Mouse (Mus musculus) heart, postnatal 0 days (tissue): Measurements from ENCODE around the gene Ms4a8a. TPM values are rescaled to one million over a fixed set of nuclear protein-coding genes. Genes with fewer than 3 reads are reported as not detected.

ENCODE experiments used
- ATAC-seq: fragments of 200-750 bp; cut with Nextera tagmentation; 2 replicates; pipeline ENCODE4 v1.8.0; 2017; ENCODE audit warnings: low read depth, moderate number of reproducible peaks, moderate library complexity; ENCODE audit not compliant: insufficient read depth
- DNase-seq: peaks from one replicate; pipeline ENCODE4 v3.0.0-alpha.2; 2016; ENCODE audit warnings: low spot score
- H3K27ac ChIP-seq: fragments of 300-500 bp; sonication (generic); 2 replicates; pipeline ENCODE4 v1.5.1; 2014; ENCODE audit warnings: low read depth, mild to moderate bottlenecking
- H3K27me3 ChIP-seq: fragments of 300-500 bp; sonication (generic); 2 replicates; pipeline ENCODE4 v1.6.1; 2014; ENCODE audit warnings: low read length, mixed read lengths; ENCODE audit not compliant: control insufficient read depth, insufficient read depth
- H3K36me3 ChIP-seq: fragments of 300-500 bp; sonication (generic); replicated peaks from 2 replicates; pipeline ENCODE4 v1.6.1; 2014; ENCODE audit warnings: low read length, mixed read lengths; ENCODE audit not compliant: control insufficient read depth, insufficient read depth
- H3K4me1 ChIP-seq: fragments of 300-500 bp; sonication (generic); 2 replicates; pipeline ENCODE4 v1.6.1; 2014; ENCODE audit warnings: antibody characterized with exemption; ENCODE audit not compliant: control insufficient read depth, insufficient read depth
- H3K4me2 ChIP-seq: fragments of 300-500 bp; sonication (generic); 2 replicates; pipeline ENCODE4 v1.6.1; 2014; ENCODE audit warnings: low read depth, mild to moderate bottlenecking, low read length, moderate library complexity
- H3K4me3 ChIP-seq: fragments of 300-500 bp; sonication (generic); 2 replicates; pipeline ENCODE4 v1.5.1; 2014; ENCODE audit warnings: low read depth, low read length
- H3K9ac ChIP-seq: fragments of 300-500 bp; sonication (generic); replicated peaks from 2 replicates; pipeline ENCODE4 v1.6.1; 2014; ENCODE audit warnings: low read depth, low read length, mixed read lengths
- H3K9me3 ChIP-seq: fragments of 300-500 bp; sonication (generic); replicated peaks from 2 replicates; pipeline ENCODE4 v1.6.1; 2016; ENCODE audit warnings: low read length; ENCODE audit not compliant: control insufficient read depth
- CTCF ChIP-seq: IDR thresholded peaks from 2 replicates; pipeline ENCODE4 v1.5.1; 2016; ENCODE audit warnings: antibody characterized with exemption, control low read depth, low read depth
- EP300 ChIP-seq: IDR thresholded peaks from 2 replicates; pipeline ENCODE4 v1.6.1; 2016; ENCODE audit warnings: antibody characterized with exemption, low read depth
- WGBS: fragments of 180-500 bp; shearing (Covaris S2); extraction: QIAGEN DNeasy Blood & Tissue Kit; methylation state at CpG from one replicate; pipeline ENCODE4 v1.1.7; 2014; 5-methylcytosine and 5-hydroxymethylcytosine counted together
- polyA plus RNA-seq: library from polyadenylated mRNA; unstranded; fragments of >200 nt; fragmentation: Nextera tagmentation; extraction: Ambion mirVana; gene quantifications from 2 replicates; pipeline ENCODE4 v1.2.1, GENCODE M21; 2015
- total RNA-seq: library from RNA; depleted of rRNA; stranded (reverse); fragments of >200 nt; gene quantifications from 2 replicates; pipeline ENCODE4 v1.2.3, GENCODE M21; 2014; ENCODE audit warnings: low replicate concordance; rRNA removed

The Ms4a8a gene
- total and polyA plus RNA-seq, 2 experiments from 2014 or later: not detected

DNA sequence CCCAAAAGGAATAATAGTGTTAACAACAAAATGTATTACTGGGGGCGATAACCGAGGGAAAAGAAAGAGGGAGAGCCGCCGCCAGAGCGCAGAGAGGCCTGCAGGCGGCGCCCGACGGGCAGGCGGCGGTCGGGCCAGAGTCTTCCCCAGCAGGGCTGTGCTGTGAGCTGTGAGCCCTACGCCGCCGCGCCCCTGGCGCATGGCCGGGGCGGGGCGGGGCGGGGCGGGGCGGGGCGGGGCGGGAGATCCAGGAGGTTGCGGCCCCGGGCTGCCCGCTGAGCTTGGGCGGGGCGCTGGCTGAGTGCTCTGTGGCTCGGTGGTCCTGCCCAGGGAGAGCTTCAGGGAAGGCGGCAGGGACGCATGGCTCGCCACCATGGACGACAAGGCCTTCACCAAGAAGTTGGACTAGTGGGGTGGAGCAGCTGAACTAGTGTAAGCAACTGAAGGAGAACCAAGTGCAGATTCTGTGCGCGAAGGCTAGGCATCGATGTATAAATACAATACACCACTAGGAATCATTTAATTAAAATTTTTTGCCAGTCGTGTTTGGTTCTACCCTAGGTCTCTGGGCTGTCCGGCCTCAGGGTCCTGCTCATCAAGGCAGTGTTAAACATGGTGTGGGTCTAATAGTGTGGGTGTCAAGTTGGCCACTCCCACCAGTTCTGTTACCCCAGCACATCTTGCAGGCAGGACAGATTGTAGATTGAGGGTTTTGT, 35.7 kb downstream of the Ms4a8a start:
- no peaks in the 10 kb centered on the region for H3K27me3 ChIP-seq
- H3K4me1 ChIP-seq: no peaks in the 10 kb centered on the region
- H3K4me2 ChIP-seq: peak overlapping the region; percentile 65
- peak; percentile 99 for DNase-seq
- H3K36me3 ChIP-seq: no peaks in the 10 kb centered on the region
- H3K4me3 ChIP-seq: peak overlapping the region; percentile 32
- no peaks in the 10 kb centered on the region for H3K9me3 ChIP-seq
- peak; percentile 99 for ATAC-seq
- 6% methylated on average over 39 of the region's 40 CpGs for WGBS
- H3K27ac ChIP-seq: no peak overlapping the region
- TF ChIP-seq EP300 (no peak), CTCF (peak; percentile 61)
- H3K9ac ChIP-seq: no peak overlapping the region

DNA sequence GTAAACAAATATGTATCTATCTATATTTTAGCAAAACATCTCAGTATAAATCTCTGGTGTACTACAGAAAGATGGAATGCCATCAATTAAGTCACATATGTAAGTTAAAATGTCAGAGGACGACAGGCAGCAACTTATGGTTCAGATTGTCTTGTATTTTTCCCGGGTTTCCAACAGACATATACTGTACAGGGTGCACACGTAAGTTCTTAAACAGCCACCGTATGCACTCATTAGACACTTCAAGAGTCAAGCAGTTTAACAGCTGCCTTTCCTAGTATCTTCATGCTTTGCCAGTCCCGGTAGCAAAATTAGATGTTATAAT, 36.3 kb downstream of the Ms4a8a start:
- Histone ChIP-seq H3K27ac (no peak overlapping the region), H3K9ac (no peak overlapping the region), H3K36me3 (no peaks in the 10 kb centered on the region), H3K4me3 (peak overlapping the region; percentile 32), H3K4me1 (no peaks in the 10 kb centered on the region), H3K27me3 (no peaks in the 10 kb centered on the region), H3K9me3 (no peaks in the 10 kb centered on the region), H3K4me2 (peak overlapping the region; percentile 65)
- TF ChIP-seq EP300: no peak
- TF ChIP-seq CTCF: no peak
- DNase-seq (no peak), ATAC-seq (peak; percentile 52; the same call in 1 of the 2 replicates)
- 13% methylated on average over 5 of the region's 5 CpGs for WGBS

DNA sequence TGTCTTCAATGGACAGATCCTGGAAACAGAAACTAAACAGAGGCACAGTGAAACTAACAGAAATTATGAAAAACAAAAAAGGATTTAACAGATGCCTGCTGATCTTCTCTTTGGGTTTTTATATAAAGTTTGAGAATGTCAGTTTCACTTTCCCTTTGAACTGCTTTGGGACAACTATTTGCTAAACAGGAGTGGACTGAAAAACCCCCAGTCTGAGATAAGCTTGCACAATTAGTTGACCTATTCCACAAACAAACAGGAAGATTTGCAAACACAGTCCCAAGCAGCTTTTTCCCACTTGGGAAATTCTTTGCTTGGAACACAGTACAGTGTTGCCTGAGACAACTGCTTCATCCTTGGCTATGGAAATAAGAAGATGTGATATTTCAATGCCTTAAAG, 43.3 kb downstream of the Ms4a8a start:
- no peak for TF ChIP-seq CTCF
- no peak for TF ChIP-seq EP300
- no peak overlapping the region for H3K27ac ChIP-seq
- H3K36me3 ChIP-seq: no peaks in the 10 kb centered on the region
- H3K4me1 ChIP-seq: no peaks in the 10 kb centered on the region
- H3K4me2 ChIP-seq: no peak overlapping the region
- no peak overlapping the region for H3K9ac ChIP-seq
- H3K4me3 ChIP-seq: no peak overlapping the region
- H3K9me3 ChIP-seq: no peaks in the 10 kb centered on the region
- DNase-seq: no peak
- ATAC-seq: no peak
- no peaks in the 10 kb centered on the region for H3K27me3 ChIP-seq

DNA sequence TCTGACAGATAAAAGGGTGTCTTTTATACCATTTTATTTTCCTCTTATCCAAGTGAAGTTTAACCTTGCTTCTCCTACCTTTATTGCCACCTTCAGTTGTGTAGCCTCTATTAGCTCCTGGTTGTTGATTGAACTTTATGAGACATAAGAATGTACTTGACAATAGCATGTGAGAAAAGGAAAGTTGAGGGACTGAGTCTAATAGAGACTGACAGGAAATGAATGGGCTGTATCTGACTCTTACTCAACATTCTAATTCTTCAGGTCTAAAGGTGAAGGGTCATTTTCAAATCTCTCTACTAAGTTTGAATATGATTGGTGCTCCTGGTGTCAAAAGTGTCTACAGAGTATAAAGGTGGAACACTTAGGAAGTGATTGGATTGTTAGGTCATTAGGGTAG, 58.5 kb downstream of the Ms4a8a start:
- TF ChIP-seq EP300 (no peak), CTCF (no peak)
- no peaks in the 10 kb centered on the region for H3K4me1 ChIP-seq
- no peak for ATAC-seq
- no peak overlapping the region for H3K9ac ChIP-seq
- no peaks in the 10 kb centered on the region for H3K36me3 ChIP-seq
- H3K4me3 ChIP-seq: no peak overlapping the region
- no peaks in the 10 kb centered on the region for H3K9me3 ChIP-seq
- no peak overlapping the region for H3K4me2 ChIP-seq
- no peak overlapping the region for H3K27ac ChIP-seq
- DNase-seq: no peak
- no peaks in the 10 kb centered on the region for H3K27me3 ChIP-seq

DNA sequence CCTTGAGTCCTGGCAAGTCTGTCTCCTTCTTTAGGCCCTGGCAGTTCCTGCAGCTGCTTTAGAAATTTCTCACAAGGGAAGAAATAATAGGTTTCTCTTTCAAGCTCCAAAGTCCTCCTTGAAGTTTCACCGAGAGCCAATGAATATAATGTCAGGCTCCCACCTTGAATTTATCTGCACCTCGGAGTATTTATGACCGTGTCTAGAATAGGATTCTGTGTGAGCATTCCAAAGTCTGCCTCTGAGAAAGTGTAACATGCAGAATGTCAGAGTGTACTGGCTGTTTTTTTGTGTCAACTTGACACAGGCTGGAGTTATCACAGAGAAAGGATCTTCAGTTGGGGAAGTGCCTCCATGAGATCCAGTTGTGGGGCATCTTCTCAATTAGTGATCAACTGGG, 63.0 kb downstream of the Ms4a8a start, which contains the start of gene Ms4a18:
Ms4a18 (minus strand) TSS at position 141 of the 400 bp plus-strand sequence.
- Histone ChIP-seq H3K9ac (no peak within 1 kb of the TSS), H3K27me3 (no peaks in the 10 kb centered on the region), H3K4me3 (no peak within 1 kb of the TSS), H3K27ac (no peak within 1 kb of the TSS), H3K4me2 (no peak within 1 kb of the TSS), H3K36me3 (no peaks in the 10 kb centered on the region), H3K9me3 (no peaks in the 10 kb centered on the region), H3K4me1 (no peaks in the 10 kb centered on the region)
- TF ChIP-seq CTCF (no peak), EP300 (no peak)
- DNase-seq (no peak), ATAC-seq (no peak)
- WGBS: 73% methylated on average over 3 of the region's 3 CpGs

Other genes starting within 250 kb of the Ms4a8a start
- gene Slc15a3, start 241.4 kb downstream of the Ms4a8a start, total RNA-seq: 0.46 and 2.7 TPM in 2 replicates
- 0.43 and 0.59 TPM in 2 replicates for gene Slc15a3, start 241.4 kb downstream of the Ms4a8a start, polyA plus RNA-seq
- 69.1 and 71.7 TPM in 2 replicates for gene Tmem132a, start 211.2 kb downstream of the Ms4a8a start, total RNA-seq
- gene Tmem132a, start 211.2 kb downstream of the Ms4a8a start, polyA plus RNA-seq: 19.3 and 19.5 TPM in 2 replicates
- gene Tmem109, start 199.1 kb downstream of the Ms4a8a start, total RNA-seq: 80.6 and 99.8 TPM in 2 replicates
- gene Tmem109, start 199.1 kb downstream of the Ms4a8a start, polyA plus RNA-seq: 85.8 and 90.9 TPM in 2 replicates
- gene Prpf19, start 185.9 kb downstream of the Ms4a8a start, total RNA-seq: 362 and 463 TPM in 2 replicates
- 33.0 and 36.8 TPM in 2 replicates for gene Prpf19, start 185.9 kb downstream of the Ms4a8a start, polyA plus RNA-seq
- gene Zp1, start 160.5 kb downstream of the Ms4a8a start, total RNA-seq: not detected in 2 replicates
- 0.19 TPM in 1 of 2 replicates, not detected in the other for gene Zp1, start 160.5 kb downstream of the Ms4a8a start, polyA plus RNA-seq
- 0.11 and 0.39 TPM in 2 replicates for gene Ptgdr2, start 143.9 kb downstream of the Ms4a8a start, total RNA-seq
- gene Ptgdr2, start 143.9 kb downstream of the Ms4a8a start, polyA plus RNA-seq: 0.04 and 0.07 TPM in 2 replicates
- 8.7 and 12.1 TPM in 2 replicates for gene Ccdc86, start 131.8 kb downstream of the Ms4a8a start, total RNA-seq
- 9.8 and 12.4 TPM in 2 replicates for gene Ccdc86, start 131.8 kb downstream of the Ms4a8a start, polyA plus RNA-seq
- not detected in 2 replicates for gene Ms4a10, start 106.4 kb downstream of the Ms4a8a start, total RNA-seq
- gene Ms4a10, start 106.4 kb downstream of the Ms4a8a start, polyA plus RNA-seq: 0.11 and 0.22 TPM in 2 replicates
- gene Ms4a15, start 87.9 kb downstream of the Ms4a8a start, total RNA-seq: not detected in 2 replicates
- not detected in 2 replicates for gene Ms4a15, start 87.9 kb downstream of the Ms4a8a start, polyA plus RNA-seq
- not detected in 2 replicates for gene Ms4a18, start 63.1 kb downstream of the Ms4a8a start, total RNA-seq
- not detected in 2 replicates for gene Ms4a18, start 63.1 kb downstream of the Ms4a8a start, polyA plus RNA-seq
- gene 1700017D01Rik, start 49.8 kb upstream of the Ms4a8a start, total RNA-seq: not detected in 2 replicates
- gene 1700017D01Rik, start 49.8 kb upstream of the Ms4a8a start, polyA plus RNA-seq: not detected in 2 replicates
- gene 1700025F22Rik, start 84.2 kb upstream of the Ms4a8a start, total RNA-seq: not detected in 2 replicates
- gene 1700025F22Rik, start 84.2 kb upstream of the Ms4a8a start, polyA plus RNA-seq: not detected in 2 replicates
- not detected in 2 replicates for gene Ms4a13, start 115.6 kb upstream of the Ms4a8a start, total RNA-seq
- not detected in 2 replicates for gene Ms4a13, start 115.6 kb upstream of the Ms4a8a start, polyA plus RNA-seq
- not detected in 2 replicates for gene Ms4a12, start 151.3 kb upstream of the Ms4a8a start, total RNA-seq
- not detected in 2 replicates for gene Ms4a12, start 151.3 kb upstream of the Ms4a8a start, polyA plus RNA-seq
- gene Ms4a1, start 185.1 kb upstream of the Ms4a8a start, total RNA-seq: 0.61 TPM in 1 of 2 replicates, not detected in the other
- gene Ms4a1, start 185.1 kb upstream of the Ms4a8a start, polyA plus RNA-seq: 0.19 and 0.25 TPM in 2 replicates
- gene Ms4a5, start 202.8 kb upstream of the Ms4a8a start, total RNA-seq: not detected in 2 replicates
- gene Ms4a5, start 202.8 kb upstream of the Ms4a8a start, polyA plus RNA-seq: not detected in 2 replicates
- gene Ms4a14, start 233.4 kb upstream of the Ms4a8a start, total RNA-seq: not detected in 2 replicates
- 0.03 and 0.04 TPM in 2 replicates for gene Ms4a14, start 233.4 kb upstream of the Ms4a8a start, polyA plus RNA-seq